Mouse (Mus musculus) bone marrow, adult 2 months (tissue): ENCODE measurements around the gene Mpp2.

ENCODE experiments used
- CTCF ChIP-seq: fragments of 200-500 bp; IDR thresholded peaks from 2 replicates; pipeline ENCODE4 v1.5.1; 2011; ENCODE audit warnings: low read length, control low read depth; ENCODE audit not compliant: control insufficient read depth, insufficient read depth
- POLR2A ChIP-seq: fragments of 200-500 bp; IDR thresholded peaks from 2 replicates; pipeline ENCODE4 v1.6.1; 2011; ENCODE audit warnings: low read depth, mild to moderate bottlenecking, control low read depth, low read length, borderline replicate concordance; ENCODE audit not compliant: control insufficient read depth

DNA sequence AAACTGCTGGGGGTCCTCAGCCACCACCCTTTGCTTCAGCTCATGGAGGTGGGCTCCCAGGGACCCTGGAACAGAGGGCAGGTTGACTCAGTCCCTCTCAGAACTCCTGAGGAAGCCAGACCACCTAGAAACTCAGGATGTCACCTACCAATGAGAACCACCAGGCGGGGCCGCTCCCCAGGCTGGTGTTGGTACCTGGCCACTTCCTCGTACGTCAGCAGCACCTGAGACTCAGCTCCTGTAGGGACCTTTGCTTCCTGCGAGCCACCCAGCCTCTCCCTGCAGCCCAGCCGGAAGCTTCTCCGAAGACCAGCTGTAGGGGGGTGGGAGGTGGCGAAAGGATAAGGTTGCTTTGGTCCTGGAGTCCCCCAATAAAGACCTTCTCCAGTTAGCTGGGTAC lies 79.9 kb downstream of the Mpp2 start:
- TF ChIP-seq CTCF (no peak), POLR2A (no peak)
